Mouse (Mus musculus) adipocyte (in vitro differentiated cells): ENCODE data around the gene Cacnb4.

Source experiments
- DNase-seq: peaks from one replicate; pipeline ENCODE4 v3.0.0-alpha.2; 2016; ENCODE audit warnings: low spot score

Cacnb4 gene

GRCm38 (mm10) chr2:52676023-52676912 lies at the start of gene Cacnb4:
Cacnb4 (minus strand) TSS chr2:52676831.
- DNase-seq, result no peak

- DNase-seq, result peak; percentile 89
Measured at GRCm38 (mm10) chr2:52720231-52721025, 43.8 kb upstream of the Cacnb4 start.

GRCm38 (mm10) chr2:52717076-52717475 lies 40.4 kb upstream of the Cacnb4 start:
- no peak for DNase-seq

GRCm38 (mm10) chr2:52715538-52715937 lies 38.9 kb upstream of the Cacnb4 start:
- DNase-seq, result no peak

- DNase-seq, result peak; percentile 40
Measured at GRCm38 (mm10) chr2:52714111-52714510, 37.5 kb upstream of the Cacnb4 start.

- no peak for DNase-seq
Measured at GRCm38 (mm10) chr2:52710804-52711203, 34.2 kb upstream of the Cacnb4 start.

- DNase-seq, result no peak
Measured at GRCm38 (mm10) chr2:52709417-52709816, 32.8 kb upstream of the Cacnb4 start.

- DNase-seq, result no peak
Measured at GRCm38 (mm10) chr2:52701368-52702036, 24.9 kb upstream of the Cacnb4 start.

- DNase-seq, result no peak
Measured at GRCm38 (mm10) chr2:52700352-52700751, 23.7 kb upstream of the Cacnb4 start.

GRCm38 (mm10) chr2:52694604-52695003 lies 18.0 kb upstream of the Cacnb4 start:
- DNase-seq, result no peak

GRCm38 (mm10) chr2:52691745-52692144 lies 15.1 kb upstream of the Cacnb4 start:
- DNase-seq, result no peak

- no peak for DNase-seq
Measured at GRCm38 (mm10) chr2:52686601-52687000, 10.0 kb upstream of the Cacnb4 start.

GRCm38 (mm10) chr2:52677589-52677988 lies 958 bp upstream of the Cacnb4 start:
- DNase-seq, result no peak

- DNase-seq, result no peak
Measured at GRCm38 (mm10) chr2:52676913-52677303, 277 bp upstream of the Cacnb4 start.

GRCm38 (mm10) chr2:52675278-52675987 lies 1.2 kb downstream of the Cacnb4 start:
- no peak for DNase-seq

GRCm38 (mm10) chr2:52674886-52675277 lies 1.7 kb downstream of the Cacnb4 start:
- DNase-seq, result no peak

- no peak for DNase-seq
Measured at GRCm38 (mm10) chr2:52673172-52673571, 3.5 kb downstream of the Cacnb4 start.

GRCm38 (mm10) chr2:52670733-52671132 lies 5.9 kb downstream of the Cacnb4 start:
- DNase-seq, result no peak

- no peak for DNase-seq
Measured at GRCm38 (mm10) chr2:52668480-52668879, 8.2 kb downstream of the Cacnb4 start.

- DNase-seq, result no peak
Measured at GRCm38 (mm10) chr2:52656722-52657121, 19.9 kb downstream of the Cacnb4 start.

- DNase-seq, result no peak
Measured at GRCm38 (mm10) chr2:52654541-52654940, 22.1 kb downstream of the Cacnb4 start.

- DNase-seq, result no peak
Measured at GRCm38 (mm10) chr2:52651547-52651946, 25.1 kb downstream of the Cacnb4 start.
